Mouse (Mus musculus) stomach, postnatal 0 days (tissue): Measurements from ENCODE around the gene Acad10.

Experiments
- CTCF ChIP-seq: IDR thresholded peaks from 2 replicates; pipeline ENCODE4 v1.5.1; 2016; ENCODE audit warnings: antibody characterized with exemption, low read depth, mild to moderate bottlenecking, moderate library complexity
- EP300 ChIP-seq: optimal IDR thresholded peaks from 2 replicates; pipeline ENCODE3; 2016; ENCODE audit warnings: antibody characterized with exemption

- TF ChIP-seq CTCF = no peak
- TF ChIP-seq EP300 = no peak
Observed at GRCm38 (mm10) chr5:121699891-121700290, 39.6 kb upstream of the Acad10 start.
